Mouse (Mus musculus) lung, adult 2 months (tissue): ENCODE data around the gene Usp30.

Source experiments
- CTCF ChIP-seq: fragments of 200-500 bp; IDR thresholded peaks from 2 replicates; pipeline ENCODE4 v1.5.1; 2011; ENCODE audit warnings: mild to moderate bottlenecking, low read length, control low read depth; ENCODE audit not compliant: insufficient read depth
- POLR2A ChIP-seq: fragments of 200-500 bp; IDR thresholded peaks from 2 replicates; pipeline ENCODE4 v1.6.1; 2011; ENCODE audit warnings: low read depth, mild to moderate bottlenecking, control low read depth, low read length, borderline replicate concordance; ENCODE audit errors: extremely low read depth

DNA sequence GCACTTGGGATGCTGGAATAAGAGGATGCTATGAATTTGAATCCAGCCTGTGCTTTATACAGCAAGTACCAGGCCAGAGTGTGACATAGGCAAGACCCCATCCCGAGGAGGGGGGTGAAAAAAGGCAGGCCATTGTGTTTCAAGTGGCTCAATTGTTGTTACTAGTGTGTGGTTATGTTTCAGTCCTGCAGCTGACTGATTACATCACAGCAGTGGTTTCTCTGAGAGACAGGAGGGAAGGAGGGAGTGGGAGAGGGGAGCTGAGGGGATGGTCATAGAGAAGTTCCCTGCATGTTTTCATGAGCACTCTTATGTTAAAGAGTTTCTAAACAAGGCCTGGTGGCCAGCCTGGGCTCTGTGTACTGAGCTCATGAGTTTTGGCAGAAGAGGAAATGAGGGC lies 37.5 kb downstream of the Usp30 start:
- TF ChIP-seq CTCF (no peak), POLR2A (no peak)
